Mouse (Mus musculus): ENCODE measurements around the gene Igsf11. TPM values are rescaled to one million over a fixed set of nuclear protein-coding genes. Genes with fewer than 3 reads are reported as not detected.

The Igsf11 gene
- total and polyA plus RNA-seq, 2 experiments: 9.5 to 14.8 TPM

DNA sequence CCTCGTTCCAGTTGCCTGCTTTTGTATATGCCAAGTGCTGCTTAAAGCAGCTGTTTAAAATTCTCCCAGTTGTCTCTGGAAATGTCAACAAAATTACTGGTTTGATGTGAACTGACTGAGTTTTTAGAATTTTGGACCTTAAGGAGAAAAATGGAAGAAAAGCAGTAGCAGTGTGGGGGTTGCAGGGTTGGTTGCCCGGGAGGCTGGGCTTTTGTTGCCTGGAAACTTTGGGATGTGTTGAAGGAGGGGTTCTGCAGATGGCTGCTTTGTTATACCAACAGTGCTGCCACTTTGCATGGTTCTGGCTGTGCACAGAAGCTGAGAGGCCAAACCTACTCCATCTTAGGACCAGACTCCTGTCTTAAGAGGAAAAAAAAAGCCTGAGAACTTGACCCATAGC lies 127.0 kb downstream of the Igsf11 start:
- Histone ChIP-seq H3K27ac (replicated peaks; ENCODE audit: insufficient read depth, low read depth, low read length) (no peak overlapping the region), H3K4me3 (ENCODE audit: insufficient read depth, low read depth, low read length) (no peak overlapping the region), H3K27me3 (ENCODE audit: control insufficient read depth, insufficient read depth, low read length) (no peaks in the 10 kb centered on the region), H3K36me3 (ENCODE audit: control insufficient read depth, insufficient read depth, low read length) (peaks cover 3% of the 10 kb centered on the region; the same call in 1 of the 2 replicates), H3K4me1 (ENCODE audit: control insufficient read depth, insufficient read depth, low read length) (no peaks in the 10 kb centered on the region), H3K9ac (ENCODE audit: low read depth, low read length) (no peak overlapping the region), H3K79me2 (ENCODE audit: control insufficient read depth, insufficient read depth, low read length) (no peaks in the 10 kb centered on the region)
- WGBS: 90% methylated on average over 2 of the region's 2 CpGs
- TF ChIP-seq CTCF (IDR thresholded peaks at IDR 0.05; ENCODE audit: low read depth, low read length): no peak
- TF ChIP-seq POLR2A (IDR thresholded peaks at IDR 0.05; ENCODE audit: extremely low read depth, insufficient read depth, low read length): no peak
- DNase-seq (ENCODE audit: extremely low read depth, low read depth, low spot score): no peak

GRCm38 (mm10) chr16:39025989-39026736 lies 133.7 kb downstream of the Igsf11 start:
- H3K27ac ChIP-seq (replicated peaks; ENCODE audit: insufficient read depth, low read depth, low read length): no peak overlapping the region
- no peak for DNase-seq (ENCODE audit: extremely low read depth, low read depth, low spot score)
- H3K9ac ChIP-seq (ENCODE audit: low read depth, low read length): no peak overlapping the region
- H3K4me3 ChIP-seq (ENCODE audit: insufficient read depth, low read depth, low read length): no peak overlapping the region
- no peaks in the 10 kb centered on the region for H3K4me1 ChIP-seq (ENCODE audit: control insufficient read depth, insufficient read depth, low read length)
- peaks cover 8% of the 10 kb centered on the region; the same call in 1 of the 2 replicates for H3K36me3 ChIP-seq (ENCODE audit: control insufficient read depth, insufficient read depth, low read length)
- TF ChIP-seq POLR2A (IDR thresholded peaks at IDR 0.05; ENCODE audit: extremely low read depth, insufficient read depth, low read length) (no peak), CTCF (IDR thresholded peaks at IDR 0.05; ENCODE audit: low read depth, low read length) (no peak)
- H3K79me2 ChIP-seq (ENCODE audit: control insufficient read depth, insufficient read depth, low read length): no peaks in the 10 kb centered on the region
- H3K27me3 ChIP-seq (ENCODE audit: control insufficient read depth, insufficient read depth, low read length): no peaks in the 10 kb centered on the region
- WGBS: 86% methylated on average over 8 of the region's 8 CpGs

DNA sequence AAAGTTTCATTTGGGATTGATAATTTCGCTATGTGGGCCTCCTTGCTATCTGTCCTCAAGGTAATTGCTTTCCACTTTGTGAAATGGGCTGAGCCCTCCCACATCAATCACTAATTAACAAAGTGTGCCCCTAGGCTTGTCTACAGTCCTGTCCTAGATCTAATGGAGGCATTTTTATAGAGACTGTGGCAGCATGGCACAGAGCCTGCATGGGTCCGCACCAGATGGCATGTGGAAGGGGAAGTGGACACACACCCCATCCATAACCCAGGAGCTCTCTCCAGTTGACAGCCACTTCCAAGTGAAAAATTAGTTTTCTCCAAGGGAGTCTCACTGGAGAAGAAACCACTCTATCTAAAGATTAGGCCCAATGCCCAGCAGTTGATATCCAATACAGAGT lies 138.9 kb downstream of the Igsf11 start:
- DNase-seq (ENCODE audit: extremely low read depth, low read depth, low spot score): no peak
- Histone ChIP-seq H3K4me3 (ENCODE audit: insufficient read depth, low read depth, low read length) (no peak overlapping the region), H3K79me2 (ENCODE audit: control insufficient read depth, insufficient read depth, low read length) (no peaks in the 10 kb centered on the region), H3K9ac (ENCODE audit: low read depth, low read length) (no peak overlapping the region), H3K27me3 (ENCODE audit: control insufficient read depth, insufficient read depth, low read length) (no peaks in the 10 kb centered on the region), H3K36me3 (ENCODE audit: control insufficient read depth, insufficient read depth, low read length) (no peaks in the 10 kb centered on the region), H3K4me1 (ENCODE audit: control insufficient read depth, insufficient read depth, low read length) (no peaks in the 10 kb centered on the region), H3K27ac (replicated peaks; ENCODE audit: insufficient read depth, low read depth, low read length) (no peak overlapping the region)
- 90% methylated on average over 2 of the region's 2 CpGs for WGBS
- TF ChIP-seq CTCF (IDR thresholded peaks at IDR 0.05; ENCODE audit: low read depth, low read length) (no peak), POLR2A (IDR thresholded peaks at IDR 0.05; ENCODE audit: extremely low read depth, insufficient read depth, low read length) (no peak)

DNA sequence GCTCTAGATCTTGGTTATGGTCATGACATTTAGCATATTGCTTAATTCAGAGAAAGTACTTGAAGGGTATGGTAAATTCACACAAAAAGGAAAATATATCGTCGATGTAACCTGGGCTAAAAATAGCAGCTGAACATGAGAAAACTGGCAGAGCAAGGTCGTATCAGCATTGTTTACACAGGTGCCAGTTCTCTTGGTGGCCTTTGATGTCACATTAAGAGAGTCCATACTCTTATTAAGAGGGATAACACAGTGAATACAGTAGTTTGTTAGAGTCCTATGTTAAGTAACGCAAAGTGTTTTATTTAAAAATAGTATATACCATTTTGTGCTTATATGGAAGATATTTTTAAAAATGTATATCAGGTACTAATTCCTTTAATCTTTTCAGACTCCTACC lies 144.8 kb downstream of the Igsf11 start:
- 44% methylated on average over 4 of the region's 4 CpGs for WGBS
- DNase-seq (ENCODE audit: extremely low read depth, low read depth, low spot score): no peak
- H3K27ac ChIP-seq (replicated peaks; ENCODE audit: insufficient read depth, low read depth, low read length): no peak overlapping the region
- no peaks in the 10 kb centered on the region for H3K4me1 ChIP-seq (ENCODE audit: control insufficient read depth, insufficient read depth, low read length)
- H3K27me3 ChIP-seq (ENCODE audit: control insufficient read depth, insufficient read depth, low read length): no peaks in the 10 kb centered on the region
- no peak overlapping the region for H3K4me3 ChIP-seq (ENCODE audit: insufficient read depth, low read depth, low read length)
- no peaks in the 10 kb centered on the region for H3K79me2 ChIP-seq (ENCODE audit: control insufficient read depth, insufficient read depth, low read length)
- no peak for TF ChIP-seq POLR2A (IDR thresholded peaks at IDR 0.05; ENCODE audit: extremely low read depth, insufficient read depth, low read length)
- TF ChIP-seq CTCF (IDR thresholded peaks at IDR 0.05; ENCODE audit: low read depth, low read length): no peak
- H3K9ac ChIP-seq (ENCODE audit: low read depth, low read length): no peak overlapping the region
- no peaks in the 10 kb centered on the region for H3K36me3 ChIP-seq (ENCODE audit: control insufficient read depth, insufficient read depth, low read length)

DNA sequence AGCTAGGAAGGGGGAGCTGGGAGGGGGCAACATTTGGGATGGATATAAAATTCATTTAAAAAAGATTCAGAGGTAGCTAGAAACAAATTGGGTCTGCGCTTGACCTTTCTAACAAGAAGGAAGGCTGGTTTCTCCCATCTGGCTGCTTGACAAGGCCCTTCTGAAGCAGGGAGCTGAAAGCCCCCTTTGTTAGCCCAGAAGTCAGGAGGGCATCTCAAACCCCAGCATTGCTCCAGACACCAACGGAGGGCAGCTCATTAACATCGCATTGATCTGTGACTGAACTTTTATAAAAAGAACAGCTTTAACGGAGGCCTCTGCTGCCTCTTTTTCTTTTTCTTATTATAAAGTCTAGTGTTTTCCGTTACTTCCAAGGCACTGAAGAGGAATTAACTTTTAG lies 151.9 kb downstream of the Igsf11 start:
- Histone ChIP-seq H3K27ac (replicated peaks; ENCODE audit: insufficient read depth, low read depth, low read length) (no peak overlapping the region), H3K9ac (ENCODE audit: low read depth, low read length) (no peak overlapping the region), H3K36me3 (ENCODE audit: control insufficient read depth, insufficient read depth, low read length) (no peaks in the 10 kb centered on the region), H3K4me1 (ENCODE audit: control insufficient read depth, insufficient read depth, low read length) (no peaks in the 10 kb centered on the region), H3K27me3 (ENCODE audit: control insufficient read depth, insufficient read depth, low read length) (no peaks in the 10 kb centered on the region), H3K4me3 (ENCODE audit: insufficient read depth, low read depth, low read length) (no peak overlapping the region), H3K79me2 (ENCODE audit: control insufficient read depth, insufficient read depth, low read length) (no peaks in the 10 kb centered on the region)
- DNase-seq (ENCODE audit: extremely low read depth, low read depth, low spot score): no peak
- TF ChIP-seq CTCF (IDR thresholded peaks at IDR 0.05; ENCODE audit: low read depth, low read length) (no peak), POLR2A (IDR thresholded peaks at IDR 0.05; ENCODE audit: extremely low read depth, insufficient read depth, low read length) (no peak)
- WGBS: 72% methylated on average over 5 of the region's 5 CpGs

- peak; percentile 37 for DNase-seq (ENCODE audit: extremely low read depth, low read depth, low spot score)
- no peak overlapping the region for H3K9ac ChIP-seq (ENCODE audit: low read depth, low read length)
- H3K79me2 ChIP-seq (ENCODE audit: control insufficient read depth, insufficient read depth, low read length): no peaks in the 10 kb centered on the region
- no peak overlapping the region for H3K27ac ChIP-seq (replicated peaks; ENCODE audit: insufficient read depth, low read depth, low read length)
- no peaks in the 10 kb centered on the region for H3K27me3 ChIP-seq (ENCODE audit: control insufficient read depth, insufficient read depth, low read length)
- H3K4me3 ChIP-seq (ENCODE audit: insufficient read depth, low read depth, low read length): no peak overlapping the region
- 5% methylated on average over 4 of the region's 4 CpGs for WGBS
- H3K36me3 ChIP-seq (ENCODE audit: control insufficient read depth, insufficient read depth, low read length): no peaks in the 10 kb centered on the region
- no peaks in the 10 kb centered on the region for H3K4me1 ChIP-seq (ENCODE audit: control insufficient read depth, insufficient read depth, low read length)
- TF ChIP-seq POLR2A (IDR thresholded peaks at IDR 0.05; ENCODE audit: extremely low read depth, insufficient read depth, low read length) (no peak), CTCF (IDR thresholded peaks at IDR 0.05; ENCODE audit: low read depth, low read length) (peak; percentile 83)
Observed at GRCm38 (mm10) chr16:39048889-39049288, 156.4 kb downstream of the Igsf11 start.

All from liver, adult 2 months (tissue).